Mouse (Mus musculus) ES-E14 (cell line): ENCODE measurements around the gene Sept5. TPM values are rescaled to one million over a fixed set of nuclear protein-coding genes. Genes with fewer than 3 reads are reported as not detected.

Source experiments
- DNase-seq: peaks from one replicate; pipeline ENCODE4 v3.0.0-alpha.2; 2013; ENCODE audit warnings: low read depth, low spot score
- H3K27ac ChIP-seq: 2 replicates; pipeline ENCODE4 v1.5.1; 2012; ENCODE audit warnings: low read depth, mild to moderate bottlenecking, low read length, moderate library complexity, mixed read lengths; ENCODE audit not compliant: poor library complexity, insufficient read depth, severe bottlenecking
- H3K36me3 ChIP-seq: 2 replicates; pipeline ENCODE4 v1.6.1; 2012; ENCODE audit warnings: mild to moderate bottlenecking, low read length, moderate library complexity, mixed read lengths; ENCODE audit not compliant: control insufficient read depth, poor library complexity, insufficient read depth, severe bottlenecking
- H3K4me1 ChIP-seq, 2 experiments: fragments of 150-350 bp in 1 of 2; sonication (generic) in 1 of 2; 2 replicates each; pipeline ENCODE4 v1.6.1; 2012; ENCODE audit warnings: low read length in 2 of 2, mild to moderate bottlenecking in 1 of 2, mixed read lengths in 1 of 2; ENCODE audit not compliant: control insufficient read depth in 2 of 2, insufficient read depth in 2 of 2, poor library complexity in 1 of 2
- H3K4me3 ChIP-seq, 2 experiments: fragments of 150-350 bp in 1 of 2; sonication (generic) in 1 of 2; 2 replicates each; pipeline ENCODE4 v1.5.1; 2012; ENCODE audit warnings: low read length in 2 of 2, low read depth in 1 of 2, mild to moderate bottlenecking in 1 of 2, mixed read lengths in 1 of 2; ENCODE audit not compliant: insufficient read depth in 1 of 2, poor library complexity in 1 of 2, severe bottlenecking in 1 of 2
- H3K9ac ChIP-seq: 2 replicates; pipeline ENCODE4 v1.6.1; 2012; ENCODE audit warnings: low read depth, mild to moderate bottlenecking, low read length, mixed read lengths; ENCODE audit not compliant: poor library complexity, insufficient read depth, severe bottlenecking
- H3K9me3 ChIP-seq: fragments of 150-350 bp; sonication (generic); 2 replicates; pipeline ENCODE4 v1.6.1; 2012; ENCODE audit warnings: low read depth, mild to moderate bottlenecking, low read length; ENCODE audit not compliant: control insufficient read depth, insufficient read depth
- CHD2 ChIP-seq: IDR thresholded peaks from 2 replicates; pipeline ENCODE4 v1.6.1; 2014; ENCODE audit warnings: mild to moderate bottlenecking, low read depth, low read length, inconsistent platforms
- HCFC1 ChIP-seq: IDR thresholded peaks from 2 replicates; pipeline ENCODE4 v1.6.1; 2012; ENCODE audit warnings: low read length, inconsistent platforms, borderline replicate concordance; ENCODE audit not compliant: insufficient read depth
- MAFK ChIP-seq: IDR thresholded peaks from 2 replicates; pipeline ENCODE4 v1.6.1; 2014; ENCODE audit warnings: mild to moderate bottlenecking, low read depth, low read length, inconsistent platforms; ENCODE audit not compliant: insufficient read depth
- ZC3H11A ChIP-seq: IDR thresholded peaks from 2 replicates; pipeline ENCODE4 v1.6.1; 2012; ENCODE audit warnings: low read depth, mild to moderate bottlenecking, inconsistent platforms, low read length, borderline replicate concordance
- ZNF384 ChIP-seq: IDR thresholded peaks from 2 replicates; pipeline ENCODE4 v1.6.1; 2012; ENCODE audit warnings: low read depth, low read length, inconsistent platforms
- in situ Hi-C, 2 experiments: fragments of 600-800 bp; cut with MboI; formaldehyde crosslinking; loops; one replicate each; pipeline ENCODE4 v1.15.1; 2025; ENCODE audit warnings: low sequenced_read_pairs in 2 of 2, inconsistent platforms in 1 of 2; ENCODE audit not compliant: unreplicated experiment in 2 of 2
- total RNA-seq: library from RNA; depleted of rRNA; stranded (reverse); fragments of 300-350 nt; gene quantifications from 2 replicates; pipeline ENCODE4 v1.2.3, GENCODE M21; 2012; rRNA removed

Sept5 gene
- total RNA-seq, 1 experiment, result 3.0 TPM

GRCm38 (mm10) chr16:18577071-18577470, 52.7 kb downstream of the Sept5 start:
- Histone ChIP-seq H3K27ac (no peak overlapping the region), H3K4me3 (no peak overlapping the region)
- TF ChIP-seq ZC3H11A (no peak), CHD2 (no peak), MAFK (no peak), ZNF384 (no peak), HCFC1 (no peak)

GRCm38 (mm10) chr16:18574196-18574595, 55.6 kb downstream of the Sept5 start:
- no peaks in the 10 kb centered on the region for H3K36me3 ChIP-seq
- H3K4me3 ChIP-seq, result no peak overlapping the region
- TF ChIP-seq ZNF384, result no peak
- TF ChIP-seq HCFC1, result no peak
- TF ChIP-seq ZC3H11A, result no peak
- no peak for TF ChIP-seq MAFK
- no peak for TF ChIP-seq CHD2
- no peaks in the 10 kb centered on the region for H3K9me3 ChIP-seq
- no peak for DNase-seq
- H3K27ac ChIP-seq, result no peak overlapping the region
- no peak overlapping the region for H3K9ac ChIP-seq
- in situ Hi-C loops, result no loop called here
- no peaks in the 10 kb centered on the region for H3K4me1 ChIP-seq

More at GRCm38 (mm10) chr16:18577071-18577470, 52.7 kb downstream of the Sept5 start:
- no peaks in the 10 kb centered on the region for H3K9me3 ChIP-seq
- in situ Hi-C loops, result no loop called here
- H3K36me3 ChIP-seq, result no peaks in the 10 kb centered on the region
- no peak overlapping the region for H3K9ac ChIP-seq
- DNase-seq, result no peak
- no peaks in the 10 kb centered on the region for H3K4me1 ChIP-seq

Other genes with a start within 250 kb of the Sept5 start
- gene Txnrd2, start 203.6 kb downstream of the Sept5 start, total RNA-seq, result 7.9 and 8.4 TPM in 2 replicates
- gene Comt, start 203.1 kb downstream of the Sept5 start, total RNA-seq, result 40.1 and 41.0 TPM in 2 replicates
- 10.9 and 13.7 TPM in 2 replicates for gene Gnb1l, start 131.2 kb downstream of the Sept5 start, total RNA-seq
- gene Rtl10, start 131.1 kb downstream of the Sept5 start, total RNA-seq, result 6.7 and 8.5 TPM in 2 replicates
- 0.11 and 0.27 TPM in 2 replicates for gene Tbx1, start 39.3 kb downstream of the Sept5 start, total RNA-seq
- 0.11 TPM in 1 of 2 replicates, not detected in the other for gene Gp1bb, start 7.6 kb downstream of the Sept5 start, total RNA-seq
- 0.85 and 1.7 TPM in 2 replicates for gene Gm49601, start 3.5 kb downstream of the Sept5 start, total RNA-seq
- 2.5 and 9.1 TPM in 2 replicates for gene Cldn5, start 146.9 kb upstream of the Sept5 start, total RNA-seq
- gene Ufd1, start 181.8 kb upstream of the Sept5 start, total RNA-seq, result 49.0 and 49.2 TPM in 2 replicates
- 52.5 and 53.5 TPM in 2 replicates for gene Cdc45, start 182.0 kb upstream of the Sept5 start, total RNA-seq
- 10.5 and 14.6 TPM in 2 replicates for gene 2510002D24Rik, start 206.6 kb upstream of the Sept5 start, total RNA-seq
- 1.4 TPM in 1 of 2 replicates, not detected in the other for gene Gm28539, start 206.6 kb upstream of the Sept5 start, total RNA-seq
- gene Mrpl40, start 246.9 kb upstream of the Sept5 start, total RNA-seq, result 58.5 and 73.9 TPM in 2 replicates
- 58.2 and 67.3 TPM in 2 replicates for gene Hira, start 247.1 kb upstream of the Sept5 start, total RNA-seq